Mouse (Mus musculus): ENCODE results near the gene Prr5.

DNA sequence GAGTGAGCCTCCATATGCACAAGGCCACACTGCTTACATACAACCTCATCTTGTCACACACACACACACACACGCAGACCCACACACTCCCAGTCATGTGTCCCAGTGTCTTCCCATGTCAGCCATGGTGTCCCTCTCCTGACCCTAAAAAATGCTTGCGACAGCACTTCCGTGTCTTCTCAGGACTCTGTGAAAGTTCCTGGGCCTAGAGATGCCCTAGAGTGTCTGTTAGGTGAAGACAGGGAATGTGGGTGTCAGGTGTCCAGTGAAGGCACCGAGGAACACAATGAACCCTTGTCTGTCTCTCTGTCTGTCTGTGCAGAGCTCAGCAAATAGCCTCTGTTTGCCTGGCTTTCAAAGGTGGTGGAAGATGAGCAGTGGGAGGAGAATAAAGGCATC lies 1.2 kb downstream of the Prr5 start:
- TF ChIP-seq CTCF (IDR thresholded peaks at IDR 0.05; ENCODE audit: extremely low read depth, insufficient read length, insufficient replicate concordance, low read depth, low read length) (no peak), POLR2A (IDR thresholded peaks at IDR 0.05; ENCODE audit: low read depth, low read length) (no peak)

All from small intestine, adult 2 months (tissue).